10 mouse cellular contexts compared by ENCODE assay signal in genomic region chr12:86221074-86221703, GRCm38 (mm10). TPM values are rescaled to one million over a fixed set of nuclear protein-coding genes. Genes with fewer than 3 reads are reported as not detected.
A peak's percentile ranks its signal among the peaks of the same experiment; 100 is the strongest.
DNase-seq lines count a peak whose midpoint lies in the region; ATAC-seq and TF ChIP-seq lines count a peak whose summit lies in the region.
"Had no signal": no experiment of that assay in that cellular context is flagged by ENCODE, and none has a peak within 500 bp of the region (broad histone marks: within the 10 kb centered on the region; RNA-seq: fewer than 3 reads in every experiment).

No protein-coding gene starts in this region.

- no peak for DNase-seq in kidney, postnatal 0 days (ENCODE audit: low spot score)
- no peak for DNase-seq in kidney, postnatal 14 days
- DNase-seq in limb, embryonic 14.5 days (ENCODE audit: low spot score): no peak
- DNase-seq in adrenal gland, adult 8-10 months: no peak
- DNase-seq in kidney, adult 2 months: no peak
- no peak for DNase-seq in thymus, postnatal 25 days
- DNase-seq: heart, adult 11 months; thymus, postnatal 4 days had no signal

- no peak for ATAC-seq in kidney, postnatal 0 days (replicated peaks; ENCODE audit: low FRiP score, low read depth)
- ATAC-seq in forebrain, embryonic 13.5 days: no peak
- ATAC-seq in limb, embryonic 14.5 days (ENCODE audit: low FRiP score, low read depth): no peak
- no peak for ATAC-seq in neural tube, embryonic 15.5 days (ENCODE audit: low FRiP score)

- 46% methylated on average over 16 of the region's 16 CpGs for WGBS in kidney, postnatal 0 days
- 26% methylated on average over 16 of the region's 16 CpGs for WGBS in forebrain, embryonic 13.5 days
- 38% methylated on average over 16 of the region's 16 CpGs for WGBS in limb, embryonic 14.5 days
- 41% methylated on average over 16 of the region's 16 CpGs for WGBS in neural tube, embryonic 15.5 days
- 49% methylated on average over 16 of the region's 16 CpGs for WGBS in kidney, adult 2 months

- H3K36me3 ChIP-seq in kidney, postnatal 0 days (ENCODE audit: insufficient read depth, low read length): no peaks in the 10 kb centered on the region
- H3K36me3 ChIP-seq in forebrain, embryonic 13.5 days (ENCODE audit: poor library complexity, severe bottlenecking): no peaks in the 10 kb centered on the region
- no peaks in the 10 kb centered on the region for H3K36me3 ChIP-seq in limb, embryonic 14.5 days (ENCODE audit: control insufficient read depth, insufficient read depth, low read length)
- no peaks in the 10 kb centered on the region for H3K36me3 ChIP-seq in neural tube, embryonic 15.5 days
- no peaks in the 10 kb centered on the region for H3K36me3 ChIP-seq in kidney, adult 2 months (ENCODE audit: control insufficient read depth, insufficient read depth, low read length)

- peak overlapping the region; percentile 16; the same call in 1 of the 2 replicates for H3K4me3 ChIP-seq in kidney, postnatal 0 days (replicated peaks; ENCODE audit: low read depth, low read length)
- H3K4me3 ChIP-seq in forebrain, embryonic 13.5 days: peak overlapping the region; percentile 32
- peak overlapping the region; percentile 35 for H3K4me3 ChIP-seq in limb, embryonic 14.5 days (replicated peaks; ENCODE audit: low read length)
- peak overlapping the region; percentile 33 for H3K4me3 ChIP-seq in neural tube, embryonic 15.5 days (replicated peaks)
- H3K4me3 ChIP-seq in kidney, adult 2 months (ENCODE audit: insufficient read depth, low read depth, low read length): no peak overlapping the region

- no peak overlapping the region for H3K9ac ChIP-seq in kidney, postnatal 0 days (ENCODE audit: low read depth, low read length)
- peak overlapping the region; percentile 55 for H3K9ac ChIP-seq in forebrain, embryonic 13.5 days
- peak overlapping the region; percentile 54 for H3K9ac ChIP-seq in limb, embryonic 14.5 days (ENCODE audit: low read depth, low read length, severe bottlenecking)
- peak overlapping the region; percentile 8; the same call in 1 of the 2 replicates for H3K9ac ChIP-seq in neural tube, embryonic 15.5 days (replicated peaks)

- H3K9me3 ChIP-seq in kidney, postnatal 0 days (replicated peaks; ENCODE audit: low read length): no peaks in the 10 kb centered on the region
- H3K9me3 ChIP-seq in forebrain, embryonic 13.5 days (replicated peaks): no peaks in the 10 kb centered on the region
- H3K9me3 ChIP-seq in limb, embryonic 14.5 days (ENCODE audit: control insufficient read depth, low read length): no peaks in the 10 kb centered on the region
- no peaks in the 10 kb centered on the region for H3K9me3 ChIP-seq in neural tube, embryonic 15.5 days (replicated peaks)

- TF ChIP-seq CTCF in kidney, postnatal 0 days (IDR thresholded peaks at IDR 0.05; ENCODE audit: low read depth): no peak
- no peak for TF ChIP-seq CTCF in kidney, adult 2 months (conservative IDR thresholded peaks at IDR 0.05; ENCODE audit: insufficient read depth, insufficient read length, low read depth, low read length)

- TF ChIP-seq POLR2A in limb, embryonic 14.5 days (IDR thresholded peaks at IDR 0.05; ENCODE audit: borderline replicate concordance, extremely low read depth, insufficient read depth, insufficient read length): no peak
- no peak for TF ChIP-seq POLR2A in kidney, adult 2 months (IDR thresholded peaks at IDR 0.05; ENCODE audit: low read depth, low read length)

- H3K27me3 ChIP-seq in kidney, postnatal 0 days (ENCODE audit: insufficient read depth, low read length): peaks cover 8% of the 10 kb centered on the region
- 0 out of 2 replicates have a peak, but pooled peaks cover 4% of the 10 kb centered on the region for H3K27me3 ChIP-seq in forebrain, embryonic 13.5 days
- peaks cover 11% of the 10 kb centered on the region; the same call in 1 of the 2 replicates for H3K27me3 ChIP-seq in limb, embryonic 14.5 days (ENCODE audit: control insufficient read depth, insufficient read depth, low read length)
- H3K27me3 ChIP-seq in neural tube, embryonic 15.5 days (replicated peaks): peaks cover 22% of the 10 kb centered on the region
- no peaks in the 10 kb centered on the region; the same call in 1 of the 2 replicates for H3K27me3 ChIP-seq in kidney, adult 2 months (replicated peaks; ENCODE audit: control insufficient read depth, insufficient read depth, low read length)

- H3K27ac ChIP-seq in kidney, postnatal 0 days: no peak overlapping the region
- H3K27ac ChIP-seq in forebrain, embryonic 13.5 days: peak overlapping the region; percentile 72
- no peak overlapping the region for H3K27ac ChIP-seq in limb, embryonic 14.5 days (replicated peaks; ENCODE audit: low read depth, low read length)
- H3K27ac ChIP-seq in neural tube, embryonic 15.5 days (replicated peaks): no peak overlapping the region
- no peak overlapping the region for H3K27ac ChIP-seq in kidney, adult 2 months (ENCODE audit: insufficient read depth, low read depth, low read length)

- no peaks in the 10 kb centered on the region for H3K4me1 ChIP-seq in kidney, postnatal 0 days (replicated peaks; ENCODE audit: insufficient read depth, low read length)
- H3K4me1 ChIP-seq in forebrain, embryonic 13.5 days: peaks cover 32% of the 10 kb centered on the region
- peaks cover 10% of the 10 kb centered on the region; the same call in 1 of the 2 replicates for H3K4me1 ChIP-seq in limb, embryonic 14.5 days (ENCODE audit: control insufficient read depth, insufficient read depth, low read length)
- H3K4me1 ChIP-seq in neural tube, embryonic 15.5 days: peaks cover 24% of the 10 kb centered on the region
- no peaks in the 10 kb centered on the region for H3K4me1 ChIP-seq in kidney, adult 2 months (ENCODE audit: control insufficient read depth, insufficient read depth, low read length)

- peak overlapping the region; percentile 56 for H3K4me2 ChIP-seq in kidney, postnatal 0 days (ENCODE audit: low read length)
- H3K4me2 ChIP-seq in forebrain, embryonic 13.5 days: peak overlapping the region; percentile 61
- peak overlapping the region; percentile 60 for H3K4me2 ChIP-seq in limb, embryonic 14.5 days (replicated peaks; ENCODE audit: low read depth, low read length, severe bottlenecking)
- peak overlapping the region; percentile 78 for H3K4me2 ChIP-seq in neural tube, embryonic 15.5 days

RNA-seq across cellular contexts. Expression of gene Gpatch2l, which starts 20.5 kb away (rescaled TPM):
- 10.6 and 10.8 TPM in 2 replicates for polyA plus RNA-seq in kidney, postnatal 0 days (2015; fragmentation: Nextera tagmentation; extraction: Ambion mirVana)
- polyA plus RNA-seq in forebrain, embryonic 13.5 days (2015; fragmentation: Nextera tagmentation; extraction: Ambion mirVana): 22.6 and 24.1 TPM in 2 replicates
- polyA plus RNA-seq in limb, embryonic 14.5 days (2012; rRNA removed): 16.5 and 18.3 TPM in 2 replicates
- polyA plus RNA-seq in limb, embryonic 14.5 days (2014; fragmentation: Nextera tagmentation; extraction: Ambion mirVana): 15.3 and 17.5 TPM in 2 replicates
- 20.8 and 25.0 TPM in 2 replicates for polyA plus RNA-seq in neural tube, embryonic 15.5 days (2015; fragmentation: Nextera tagmentation; extraction: Ambion mirVana)
- total RNA-seq in adrenal gland, adult 8-10 months (2022): 10 to 100 TPM; 20.7 to 29.1 (median 24.9) TPM
- 8.1 and 9.2 TPM in 2 replicates for polyA plus RNA-seq in kidney, adult 2 months (2012; rRNA removed)
